Mouse (Mus musculus): ENCODE measurements at regions not wholly inside any gene's neighbourhood (a gene's known extent, or its start where the extent isn't known, plus 50 kb on each side); places are given as distances from the start of the nearest gene placed in this dataset.

GRCm38 (mm10) chr16:5548602-5549001, 292.8 kb upstream of the Eef2kmt start:
- Histone ChIP-seq H3K27ac (no peak overlapping the region), H3K4me3 (no peak overlapping the region)
- no peak for TF ChIP-seq CTCF (conservative IDR thresholded peaks at IDR 0.05)
- no peak for DNase-seq (ENCODE audit: low spot score in 2 of 2)

- no peak for DNase-seq (ENCODE audit: low spot score in 2 of 2)
- Histone ChIP-seq H3K4me3 (no peak overlapping the region), H3K27ac (no peak overlapping the region)
- TF ChIP-seq CTCF (conservative IDR thresholded peaks at IDR 0.05): peak; percentile 51
These were observed 291.0 kb upstream of the Eef2kmt start for GRCm38 (mm10) chr16:5546808-5547207.

DNA sequence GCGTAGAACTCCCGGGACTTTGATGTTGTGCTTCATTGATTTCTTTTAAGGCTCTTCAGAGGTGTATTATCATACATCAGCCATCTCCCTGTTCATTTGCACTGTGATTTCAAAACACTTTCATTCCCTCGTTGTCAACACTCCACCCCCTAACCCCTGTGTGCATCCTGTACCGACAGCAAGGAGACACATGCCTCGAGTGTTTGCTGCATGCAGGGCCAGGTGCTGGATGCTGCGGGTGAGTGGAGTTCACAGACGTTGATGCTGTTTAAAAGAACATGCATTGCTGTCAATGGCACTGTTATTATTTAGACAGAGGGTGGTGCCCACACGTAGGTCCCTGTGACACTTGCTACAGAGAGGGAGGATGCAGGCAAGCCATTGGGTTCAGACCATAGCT, 290.0 kb upstream of the Eef2kmt start:
- Histone ChIP-seq H3K4me3 (no peak overlapping the region), H3K27ac (no peak overlapping the region)
- no peak for DNase-seq (ENCODE audit: low spot score in 2 of 2)
- TF ChIP-seq CTCF (conservative IDR thresholded peaks at IDR 0.05): no peak

DNA sequence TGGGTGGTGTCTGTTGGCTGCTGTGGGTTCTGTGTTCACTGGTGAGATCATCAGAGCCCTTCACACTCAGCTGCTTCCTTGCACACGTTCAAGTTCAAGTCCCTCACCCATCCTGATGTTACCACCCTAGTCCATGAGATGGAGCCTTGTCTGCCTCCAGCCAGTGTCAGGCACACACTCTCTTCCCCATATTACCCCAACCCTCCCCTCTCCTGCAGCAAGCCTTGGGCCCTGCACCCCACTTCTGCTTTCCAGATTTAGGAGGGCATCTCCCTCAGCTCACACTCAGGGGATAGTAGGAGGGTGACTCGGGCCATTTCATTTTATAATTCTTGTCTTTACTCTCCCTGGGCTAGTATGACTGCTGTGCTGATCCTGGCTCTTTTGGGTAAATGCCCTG, 288.7 kb upstream of the Eef2kmt start:
- H3K27ac ChIP-seq: no peak overlapping the region
- TF ChIP-seq CTCF (conservative IDR thresholded peaks at IDR 0.05): no peak
- H3K4me3 ChIP-seq: no peak overlapping the region
- no peak for DNase-seq (ENCODE audit: low spot score in 2 of 2)

GRCm38 (mm10) chr16:5538836-5539510, 283.2 kb upstream of the Eef2kmt start:
- Histone ChIP-seq H3K27ac (peak overlapping the region; percentile 15; the same call in 1 of the 2 replicates), H3K4me3 (no peak overlapping the region)
- no peak; the same call in 1 of the 2 replicates for TF ChIP-seq CTCF (conservative IDR thresholded peaks at IDR 0.05)
- peak; percentile 52 to 72 for DNase-seq (ENCODE audit: low spot score in 2 of 2)

GRCm38 (mm10) chr16:5537286-5538204, 281.8 kb upstream of the Eef2kmt start:
- Histone ChIP-seq H3K27ac (no peak overlapping the region), H3K4me3 (no peak overlapping the region)
- peak; percentile 81 for TF ChIP-seq CTCF (conservative IDR thresholded peaks at IDR 0.05)
- peak; percentile 26 to 56 for DNase-seq (ENCODE audit: low spot score in 2 of 2)

- H3K4me3 ChIP-seq: no peak overlapping the region
- H3K27ac ChIP-seq: no peak overlapping the region
- TF ChIP-seq CTCF (conservative IDR thresholded peaks at IDR 0.05): no peak
- no peak for DNase-seq (ENCODE audit: low spot score in 2 of 2)
These were observed 280.8 kb upstream of the Eef2kmt start for GRCm38 (mm10) chr16:5536515-5536972.

GRCm38 (mm10) chr16:5535414-5535813, 279.6 kb upstream of the Eef2kmt start:
- Histone ChIP-seq H3K27ac (no peak overlapping the region), H3K4me3 (no peak overlapping the region)
- TF ChIP-seq CTCF (conservative IDR thresholded peaks at IDR 0.05): no peak
- DNase-seq (ENCODE audit: low spot score in 2 of 2): no peak

DNA sequence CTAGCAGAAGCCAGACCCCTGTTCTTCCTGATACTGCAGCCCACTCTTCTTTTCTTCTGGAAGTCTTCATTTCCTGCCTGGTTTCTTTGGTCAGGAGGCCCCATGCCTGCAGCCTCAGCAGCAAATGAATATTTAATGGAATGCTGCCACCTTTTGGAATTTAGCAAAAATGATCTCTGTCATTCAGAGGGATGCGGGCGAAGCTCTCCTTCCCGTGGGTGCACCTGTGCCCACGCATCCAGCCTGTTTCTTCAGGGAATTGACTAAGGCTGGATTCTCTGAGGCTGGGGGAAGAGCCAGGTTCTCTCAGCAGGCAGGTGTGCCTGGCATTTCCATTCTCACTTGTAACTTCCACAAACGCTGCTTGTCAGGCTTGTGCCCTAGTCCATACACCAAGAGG, 279.1 kb upstream of the Eef2kmt start:
- Histone ChIP-seq H3K27ac (no peak overlapping the region), H3K4me3 (no peak overlapping the region)
- peak; percentile 54 to 72 for DNase-seq (ENCODE audit: low spot score in 2 of 2)
- TF ChIP-seq CTCF (conservative IDR thresholded peaks at IDR 0.05): peak; percentile 79

DNA sequence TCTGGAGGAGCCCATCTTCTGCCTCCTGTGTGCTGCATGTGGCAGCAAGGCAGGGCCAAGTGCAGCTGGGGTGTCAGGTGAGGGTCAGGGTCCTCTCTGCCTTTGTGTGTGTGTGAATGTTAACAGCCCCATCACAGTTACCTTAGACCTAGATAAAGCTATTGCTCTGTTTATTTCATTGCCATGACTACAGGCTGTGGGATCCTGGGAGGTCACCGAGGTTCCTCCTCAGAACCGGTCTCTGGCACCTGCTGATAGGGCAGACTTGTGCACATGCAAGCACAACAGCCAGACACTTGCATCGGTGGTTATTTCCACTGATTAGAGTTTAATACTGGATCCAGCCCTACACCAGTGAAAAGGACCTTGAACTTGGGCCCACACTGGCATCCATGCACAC, 278.6 kb upstream of the Eef2kmt start:
- TF ChIP-seq CTCF (conservative IDR thresholded peaks at IDR 0.05): no peak
- Histone ChIP-seq H3K4me3 (no peak overlapping the region), H3K27ac (no peak overlapping the region)
- no peak for DNase-seq (ENCODE audit: low spot score in 2 of 2)

- no peak for DNase-seq (ENCODE audit: low spot score in 2 of 2)
- no peak overlapping the region for H3K4me3 ChIP-seq
- H3K27ac ChIP-seq: no peak overlapping the region
- no peak for TF ChIP-seq CTCF (conservative IDR thresholded peaks at IDR 0.05)
These were observed 276.5 kb upstream of the Eef2kmt start for GRCm38 (mm10) chr16:5532281-5532680.

GRCm38 (mm10) chr16:5529823-5530222, 274.0 kb upstream of the Eef2kmt start:
- DNase-seq (ENCODE audit: low spot score in 2 of 2): no peak
- TF ChIP-seq CTCF (conservative IDR thresholded peaks at IDR 0.05): no peak
- Histone ChIP-seq H3K4me3 (no peak overlapping the region), H3K27ac (no peak overlapping the region)

DNA sequence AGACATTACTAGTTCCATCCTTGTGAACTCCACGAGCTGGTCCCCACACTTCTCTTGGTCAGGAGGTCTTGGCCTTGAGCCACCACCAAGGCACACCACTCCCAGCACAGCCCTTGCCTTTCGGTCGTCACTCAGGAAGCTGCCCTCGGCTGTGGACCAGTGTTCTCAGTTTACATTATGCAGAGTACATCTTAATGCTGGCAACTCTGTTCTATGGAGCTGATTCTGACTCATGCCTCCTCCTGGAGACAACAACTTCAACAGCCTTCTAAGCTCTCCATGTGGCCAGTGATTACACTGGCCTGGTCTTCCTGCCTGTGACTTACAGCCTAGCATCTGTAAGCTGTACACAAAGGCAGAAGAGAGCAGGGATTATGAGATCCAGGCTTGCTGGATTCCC, 272.2 kb upstream of the Eef2kmt start:
- no peak for TF ChIP-seq CTCF (conservative IDR thresholded peaks at IDR 0.05)
- no peak overlapping the region for H3K4me3 ChIP-seq
- H3K27ac ChIP-seq: no peak overlapping the region
- DNase-seq (ENCODE audit: low spot score in 2 of 2): no peak
